Mouse (Mus musculus) heart, postnatal 0 days (tissue): ENCODE results near the gene Rbfox1. TPM values are rescaled to one million over a fixed set of nuclear protein-coding genes. Genes with fewer than 3 reads are reported as not detected.

ENCODE experiments used
- ATAC-seq: fragments of 200-750 bp; cut with Nextera tagmentation; 2 replicates; pipeline ENCODE4 v1.8.0; 2017; ENCODE audit warnings: low read depth, moderate number of reproducible peaks, moderate library complexity; ENCODE audit not compliant: insufficient read depth
- DNase-seq: peaks from one replicate; pipeline ENCODE4 v3.0.0-alpha.2; 2016; ENCODE audit warnings: low spot score
- H3K27ac ChIP-seq: fragments of 300-500 bp; sonication (generic); 2 replicates; pipeline ENCODE4 v1.5.1; 2014; ENCODE audit warnings: low read depth, mild to moderate bottlenecking
- H3K27me3 ChIP-seq: fragments of 300-500 bp; sonication (generic); 2 replicates; pipeline ENCODE4 v1.6.1; 2014; ENCODE audit warnings: low read length, mixed read lengths; ENCODE audit not compliant: control insufficient read depth, insufficient read depth
- H3K36me3 ChIP-seq: fragments of 300-500 bp; sonication (generic); replicated peaks from 2 replicates; pipeline ENCODE4 v1.6.1; 2014; ENCODE audit warnings: low read length, mixed read lengths; ENCODE audit not compliant: control insufficient read depth, insufficient read depth
- H3K4me1 ChIP-seq: fragments of 300-500 bp; sonication (generic); 2 replicates; pipeline ENCODE4 v1.6.1; 2014; ENCODE audit warnings: antibody characterized with exemption; ENCODE audit not compliant: control insufficient read depth, insufficient read depth
- H3K4me2 ChIP-seq: fragments of 300-500 bp; sonication (generic); 2 replicates; pipeline ENCODE4 v1.6.1; 2014; ENCODE audit warnings: low read depth, mild to moderate bottlenecking, low read length, moderate library complexity
- H3K4me3 ChIP-seq: fragments of 300-500 bp; sonication (generic); 2 replicates; pipeline ENCODE4 v1.5.1; 2014; ENCODE audit warnings: low read depth, low read length
- H3K9ac ChIP-seq: fragments of 300-500 bp; sonication (generic); replicated peaks from 2 replicates; pipeline ENCODE4 v1.6.1; 2014; ENCODE audit warnings: low read depth, low read length, mixed read lengths
- H3K9me3 ChIP-seq: fragments of 300-500 bp; sonication (generic); replicated peaks from 2 replicates; pipeline ENCODE4 v1.6.1; 2016; ENCODE audit warnings: low read length; ENCODE audit not compliant: control insufficient read depth
- CTCF ChIP-seq: IDR thresholded peaks from 2 replicates; pipeline ENCODE4 v1.5.1; 2016; ENCODE audit warnings: antibody characterized with exemption, control low read depth, low read depth
- EP300 ChIP-seq: IDR thresholded peaks from 2 replicates; pipeline ENCODE4 v1.6.1; 2016; ENCODE audit warnings: antibody characterized with exemption, low read depth
- WGBS: fragments of 180-500 bp; shearing (Covaris S2); extraction: QIAGEN DNeasy Blood & Tissue Kit; methylation state at CpG from one replicate; pipeline ENCODE4 v1.1.7; 2014; 5-methylcytosine and 5-hydroxymethylcytosine counted together
- polyA plus RNA-seq: library from polyadenylated mRNA; unstranded; fragments of >200 nt; fragmentation: Nextera tagmentation; extraction: Ambion mirVana; gene quantifications from 2 replicates; pipeline ENCODE4 v1.2.1, GENCODE M21; 2015
- total RNA-seq: library from RNA; depleted of rRNA; stranded (reverse); fragments of >200 nt; gene quantifications from 2 replicates; pipeline ENCODE4 v1.2.3, GENCODE M21; 2014; ENCODE audit warnings: low replicate concordance

The Rbfox1 gene
- total and polyA plus RNA-seq, 2 experiments from 2014 or later = 6.0 to 15.3 TPM

GRCm38 (mm10) chr16:7005478-7005877 is 1120.3 kb downstream of the Rbfox1 start:
- WGBS = 16% methylated on average over 3 of the region's 3 CpGs
- H3K36me3 ChIP-seq = no peaks in the 10 kb centered on the region
- no peak overlapping the region for H3K27ac ChIP-seq
- H3K27me3 ChIP-seq = no peaks in the 10 kb centered on the region
- no peak overlapping the region for H3K4me3 ChIP-seq
- ATAC-seq (no peak), DNase-seq (no peak)
- H3K9ac ChIP-seq = no peak overlapping the region
- H3K4me1 ChIP-seq = no peaks in the 10 kb centered on the region
- no peaks in the 10 kb centered on the region for H3K9me3 ChIP-seq
- peak; percentile 48 for TF ChIP-seq CTCF
- TF ChIP-seq EP300 = no peak
- H3K4me2 ChIP-seq = no peak overlapping the region

- H3K9me3 ChIP-seq = no peaks in the 10 kb centered on the region
- ATAC-seq (no peak), DNase-seq (no peak)
- no peak overlapping the region for H3K27ac ChIP-seq
- no peak overlapping the region for H3K9ac ChIP-seq
- H3K4me1 ChIP-seq = no peaks in the 10 kb centered on the region
- TF ChIP-seq EP300 = no peak
- TF ChIP-seq CTCF = no peak
- 74% methylated on average over 7 of the region's 7 CpGs for WGBS
- H3K4me2 ChIP-seq = no peak overlapping the region
- H3K27me3 ChIP-seq = no peaks in the 10 kb centered on the region
- H3K4me3 ChIP-seq = no peak overlapping the region
- H3K36me3 ChIP-seq = no peaks in the 10 kb centered on the region
These were observed 1132.2 kb downstream of the Rbfox1 start for GRCm38 (mm10) chr16:7017310-7017709.

GRCm38 (mm10) chr16:7034231-7034630 is 1149.1 kb downstream of the Rbfox1 start:
- Histone ChIP-seq H3K27ac (no peak overlapping the region), H3K9me3 (no peaks in the 10 kb centered on the region), H3K27me3 (peaks cover 31% of the 10 kb centered on the region), H3K36me3 (no peaks in the 10 kb centered on the region), H3K4me1 (no peaks in the 10 kb centered on the region), H3K4me2 (no peak overlapping the region), H3K9ac (no peak overlapping the region), H3K4me3 (no peak overlapping the region)
- no peak for DNase-seq
- TF ChIP-seq CTCF = no peak
- TF ChIP-seq EP300 = no peak
- 55% methylated on average over 5 of the region's 5 CpGs for WGBS
- ATAC-seq = no peak

- H3K36me3 ChIP-seq = no peaks in the 10 kb centered on the region
- no peak for ATAC-seq
- peaks cover 54% of the 10 kb centered on the region for H3K27me3 ChIP-seq
These were observed 1151.4 kb downstream of the Rbfox1 start for GRCm38 (mm10) chr16:7036566-7036965.

DNA sequence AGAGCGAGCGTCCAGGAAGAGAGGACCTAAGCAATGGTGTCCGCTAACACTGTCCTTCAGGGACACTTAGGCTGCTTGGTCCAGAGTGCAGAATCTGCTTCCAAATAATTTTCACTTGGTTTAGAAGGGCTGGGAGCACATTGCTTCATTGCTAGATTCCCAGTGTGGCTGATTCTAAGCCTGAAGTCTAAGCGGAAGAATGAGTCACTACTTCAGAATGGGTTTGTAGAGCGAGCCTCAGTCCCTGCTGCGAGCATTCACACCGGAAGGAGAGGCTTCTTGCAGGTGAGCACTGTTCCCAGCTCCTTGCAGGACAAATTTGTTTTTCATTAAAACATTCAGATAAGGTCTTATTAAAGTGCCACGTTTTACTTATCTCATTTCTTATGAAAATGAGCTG is 1151.8 kb downstream of the Rbfox1 start:
- peaks cover 55% of the 10 kb centered on the region for H3K27me3 ChIP-seq
- WGBS = 43% methylated on average over 8 of the region's 8 CpGs

More at GRCm38 (mm10) chr16:7036566-7036965, 1151.4 kb downstream of the Rbfox1 start:
- no peak for DNase-seq
- no peak overlapping the region for H3K4me2 ChIP-seq
- H3K9ac ChIP-seq = no peak overlapping the region
- no peaks in the 10 kb centered on the region for H3K9me3 ChIP-seq
- TF ChIP-seq CTCF (no peak), EP300 (no peak)
- no peak overlapping the region for H3K27ac ChIP-seq
- H3K4me1 ChIP-seq = no peaks in the 10 kb centered on the region
- WGBS = 67% methylated on average over 3 of the region's 3 CpGs
- no peak overlapping the region for H3K4me3 ChIP-seq

GRCm38 (mm10) chr16:7038639-7039260 is 1153.6 kb downstream of the Rbfox1 start:
- 4% methylated on average over 18 of the region's 18 CpGs for WGBS
- H3K9me3 ChIP-seq = no peaks in the 10 kb centered on the region
- H3K4me2 ChIP-seq = peak overlapping the region; percentile 39
- no peak overlapping the region for H3K9ac ChIP-seq
- TF ChIP-seq EP300 (no peak), CTCF (no peak)
- peaks cover 55% of the 10 kb centered on the region for H3K27me3 ChIP-seq
- H3K4me3 ChIP-seq = peak overlapping the region; percentile 26
- no peaks in the 10 kb centered on the region for H3K36me3 ChIP-seq
- H3K4me1 ChIP-seq = no peaks in the 10 kb centered on the region
- DNase-seq (no peak), ATAC-seq (no peak)
- no peak overlapping the region for H3K27ac ChIP-seq

More for the DNA sequence above, 1151.8 kb downstream of the Rbfox1 start:
- Histone ChIP-seq H3K9me3 (no peaks in the 10 kb centered on the region), H3K27ac (no peak overlapping the region), H3K4me2 (no peak overlapping the region), H3K4me3 (no peak overlapping the region), H3K9ac (no peak overlapping the region), H3K36me3 (no peaks in the 10 kb centered on the region), H3K4me1 (no peaks in the 10 kb centered on the region)
- ATAC-seq (no peak), DNase-seq (no peak)
- TF ChIP-seq EP300 (no peak), CTCF (no peak)
